Mouse (Mus musculus) gastrocnemius, adult 8-10 months (tissue): ENCODE results near the gene Ep300. TPM values are rescaled to one million over a fixed set of nuclear protein-coding genes. Genes with fewer than 3 reads are reported as not detected.
A peak's percentile ranks its signal among the peaks of the same experiment; 100 is the strongest.

ENCODE experiments used
- DNase-seq, 2 experiments: peaks; one replicate each; pipeline ENCODE4 v3.0.0; 2022; ENCODE audit warnings: low spot score in 2 of 2
- total RNA-seq, 4 experiments: library from RNA; stranded (reverse); gene quantifications; 2 replicates each; pipeline ENCODE4 v1.2.4; 2022

Ep300 gene
- 10 to 100 TPM; 38.2 to 52.3 (median 42.2) TPM for total RNA-seq

GRCm38 (mm10) chr15:81584913-81585745 lies at the start of gene Ep300:
Ep300 (plus strand) TSS chr15:81585351.
- peak; percentile 93 to 96 for DNase-seq

GRCm38 (mm10) chr15:81535881-81536351 lies 49.2 kb upstream of the Ep300 start:
- no peak for DNase-seq

GRCm38 (mm10) chr15:81538149-81538548 lies 47.0 kb upstream of the Ep300 start:
- DNase-seq: no peak

GRCm38 (mm10) chr15:81539560-81539959 lies 45.6 kb upstream of the Ep300 start:
- no peak for DNase-seq

GRCm38 (mm10) chr15:81544916-81545315 lies 40.2 kb upstream of the Ep300 start:
- DNase-seq: no peak

GRCm38 (mm10) chr15:81545387-81546176 lies 39.6 kb upstream of the Ep300 start:
- no peak for DNase-seq

GRCm38 (mm10) chr15:81553455-81553854 lies 31.7 kb upstream of the Ep300 start:
- no peak for DNase-seq

- peak in 1 of 2 experiments; percentile 6 for DNase-seq
Measured at GRCm38 (mm10) chr15:81554558-81555297, 30.4 kb upstream of the Ep300 start.

GRCm38 (mm10) chr15:81555986-81556385 lies 29.2 kb upstream of the Ep300 start:
- no peak for DNase-seq

- no peak for DNase-seq
Measured at GRCm38 (mm10) chr15:81561501-81561900, 23.6 kb upstream of the Ep300 start.

- DNase-seq: no peak
Measured at GRCm38 (mm10) chr15:81561996-81562395, 23.2 kb upstream of the Ep300 start.

GRCm38 (mm10) chr15:81562491-81563488 lies 22.4 kb upstream of the Ep300 start:
- DNase-seq: no peak

- DNase-seq: no peak
Measured at GRCm38 (mm10) chr15:81568093-81568492, 17.1 kb upstream of the Ep300 start.

- DNase-seq: no peak
Measured at GRCm38 (mm10) chr15:81568592-81568991, 16.6 kb upstream of the Ep300 start.

GRCm38 (mm10) chr15:81576961-81577360 lies 8.2 kb upstream of the Ep300 start:
- no peak for DNase-seq

- no peak for DNase-seq
Measured at GRCm38 (mm10) chr15:81577743-81578165, 7.4 kb upstream of the Ep300 start.

GRCm38 (mm10) chr15:81584466-81584865 lies 685 bp upstream of the Ep300 start:
- DNase-seq: no peak

- DNase-seq: peak; percentile 67 to 79
Measured at GRCm38 (mm10) chr15:81585746-81586461, 753 bp downstream of the Ep300 start.

GRCm38 (mm10) chr15:81586466-81586865 lies 1.3 kb downstream of the Ep300 start:
- DNase-seq: peak in 1 of 2 experiments; percentile 19

- DNase-seq: no peak
Measured at GRCm38 (mm10) chr15:81587686-81588085, 2.5 kb downstream of the Ep300 start.
